Mouse (Mus musculus) liver, adult 2 months (tissue): ENCODE data around the gene Clpp.

Source experiments
- CTCF ChIP-seq: fragments of 200-500 bp; IDR thresholded peaks from 2 replicates; pipeline ENCODE4 v1.5.1; 2011; ENCODE audit warnings: low read depth, low read length, control low read depth
- POLR2A ChIP-seq: fragments of 200-500 bp; IDR thresholded peaks from 2 replicates; pipeline ENCODE4 v1.6.1; 2011; ENCODE audit warnings: low read length, control low read depth; ENCODE audit not compliant: insufficient read depth; ENCODE audit errors: extremely low read depth

- TF ChIP-seq CTCF: no peak
- no peak for TF ChIP-seq POLR2A
Observed at GRCm38 (mm10) chr17:56996506-56996905, 6.4 kb downstream of the Clpp start.
